Mouse (Mus musculus): ENCODE data around the gene Fance.

- TF ChIP-seq CTCF (IDR thresholded peaks at IDR 0.05; ENCODE audit: extremely low read depth, insufficient read depth, low read length) (no peak), POLR2A (IDR thresholded peaks at IDR 0.05; ENCODE audit: extremely low read depth, insufficient read depth, low read length) (no peak)
Measured at GRCm38 (mm10) chr17:28293716-28294115, 19.6 kb upstream of the Fance start.
